In the genomic region with DNA sequence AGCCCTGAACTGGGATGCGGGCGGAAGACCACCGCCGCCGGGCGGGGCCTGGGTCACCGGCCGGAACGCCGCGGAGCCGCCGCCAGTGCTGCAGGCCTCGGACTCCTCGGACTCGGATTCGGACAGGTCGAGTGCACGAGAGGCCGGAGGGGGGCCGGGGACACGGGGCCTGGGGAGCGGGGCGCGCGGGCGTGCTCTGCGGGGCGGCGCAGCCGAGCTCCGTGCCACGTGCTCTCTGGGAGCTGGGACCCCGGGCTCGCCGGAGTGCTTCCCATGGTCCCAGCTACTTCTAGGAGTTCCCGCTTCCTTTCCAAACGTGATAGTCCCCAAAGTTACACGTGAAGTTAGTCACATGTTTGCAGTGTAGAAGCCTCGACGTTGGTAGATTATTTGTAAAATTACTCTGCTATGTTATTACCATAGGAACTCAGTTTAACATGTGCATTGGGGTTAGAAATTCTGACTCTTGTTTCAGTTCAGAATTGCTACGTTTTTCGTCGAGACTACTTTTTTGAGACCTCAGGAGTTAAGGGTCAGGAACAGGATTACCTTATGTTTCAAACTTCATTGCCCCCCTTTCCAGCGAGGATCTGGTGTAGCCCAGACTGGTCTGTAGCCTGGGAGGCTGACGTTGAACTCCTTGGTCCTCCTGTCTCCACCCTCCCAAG, we compare ENCODE assay signal across 8 mouse cellular contexts. TPM values are rescaled to one million over a fixed set of nuclear protein-coding genes. Genes with fewer than 3 reads are reported as not detected.
DNase-seq lines count a peak whose midpoint lies in the region; ATAC-seq lines count a peak whose summit lies in the region.

No protein-coding gene starts in this region.

- H3K4me2 ChIP-seq in embryonic facial prominence, embryonic 14.5 days (ENCODE audit: low read depth, low read length): peak overlapping the region; percentile 77
- H3K4me2 ChIP-seq in heart, embryonic 16.5 days (ENCODE audit: low read depth, low read length): peak overlapping the region; percentile 82

- peaks cover 5% of the 10 kb centered on the region for H3K4me1 ChIP-seq in embryonic facial prominence, embryonic 14.5 days (ENCODE audit: control insufficient read depth, insufficient read depth, low read length)
- peaks cover 13% of the 10 kb centered on the region for H3K4me1 ChIP-seq in heart, embryonic 16.5 days (ENCODE audit: control insufficient read depth, insufficient read depth, low read length)

- peak; percentile 46 for DNase-seq in ES-CJ7 (ENCODE audit: low read depth, low spot score)
- DNase-seq in adrenal gland, postnatal 25 days: peak; percentile 42
- DNase-seq in embryonic facial prominence, embryonic 14.5 days (ENCODE audit: low spot score): peak; percentile 49
- peak; percentile 66 for DNase-seq in kidney, postnatal 10 days
- peak; percentile 23 for DNase-seq in lung, postnatal 14 days
- DNase-seq in retina, postnatal 1 day: peak; percentile 62
- DNase-seq in yolk sac, embryonic 10.5 days (ENCODE audit: low spot score): peak; percentile 62

- peaks cover 12% of the 10 kb centered on the region for H3K36me3 ChIP-seq in embryonic facial prominence, embryonic 14.5 days (ENCODE audit: control insufficient read depth, insufficient read depth, low read length)
- H3K36me3 ChIP-seq in heart, embryonic 16.5 days (ENCODE audit: control insufficient read depth, insufficient read depth): no peaks in the 10 kb centered on the region

- no peaks in the 10 kb centered on the region for H3K9me3 ChIP-seq in embryonic facial prominence, embryonic 14.5 days (ENCODE audit: control insufficient read depth, low read length)
- H3K9me3 ChIP-seq in heart, embryonic 16.5 days (replicated peaks; ENCODE audit: control insufficient read depth, low read length): no peaks in the 10 kb centered on the region

- no peak overlapping the region for H3K27ac ChIP-seq in embryonic facial prominence, embryonic 14.5 days (replicated peaks; ENCODE audit: low read depth, low read length)
- H3K27ac ChIP-seq in heart, embryonic 16.5 days (ENCODE audit: low read length): peak overlapping the region; percentile 27; the same call in 1 of the 2 replicates

- no peaks in the 10 kb centered on the region for H3K27me3 ChIP-seq in embryonic facial prominence, embryonic 14.5 days (replicated peaks; ENCODE audit: control insufficient read depth, insufficient read depth, low read length)
- H3K27me3 ChIP-seq in heart, embryonic 16.5 days (ENCODE audit: control insufficient read depth, insufficient read depth, low read length): no peaks in the 10 kb centered on the region

- WGBS in embryonic facial prominence, embryonic 14.5 days: 1% methylated on average over 29 of the region's 46 CpGs
- WGBS in heart, embryonic 16.5 days: under 1% methylated on average over 46 of the region's 46 CpGs

- peak overlapping the region; percentile 60 for H3K4me3 ChIP-seq in embryonic facial prominence, embryonic 14.5 days (ENCODE audit: low read depth, low read length)
- peak overlapping the region; percentile 96 for H3K4me3 ChIP-seq in heart, embryonic 16.5 days (ENCODE audit: low read length)

- peak; percentile 44; the same call in 1 of the 2 replicates for ATAC-seq in embryonic facial prominence, embryonic 14.5 days (ENCODE audit: low read depth)
- ATAC-seq in heart, embryonic 16.5 days (replicated peaks; ENCODE audit: extremely low read depth, insufficient read depth, low FRiP score): peak; percentile 33; the same call in 1 of the 2 replicates

- H3K9ac ChIP-seq in embryonic facial prominence, embryonic 14.5 days (ENCODE audit: low read depth, low read length): peak overlapping the region; percentile 74
- H3K9ac ChIP-seq in heart, embryonic 16.5 days (ENCODE audit: low read length): peak overlapping the region; percentile 89

RNA-seq across cellular contexts. Expression of gene Naf1, which starts 1.0 kb away (rescaled TPM):
- 17.9 and 18.4 TPM in 2 replicates for total RNA-seq in adrenal gland, postnatal 25 days (2021)
- polyA plus RNA-seq in embryonic facial prominence, embryonic 14.5 days (2014; fragmentation: Nextera tagmentation; extraction: Ambion mirVana): 3.7 and 4.4 TPM in 2 replicates
- polyA plus RNA-seq in heart, embryonic 16.5 days (2015; fragmentation: Nextera tagmentation; extraction: Ambion mirVana): 1.8 and 1.9 TPM in 2 replicates
